ENCODE assay signal across 20 mouse cellular contexts in the genomic region with DNA sequence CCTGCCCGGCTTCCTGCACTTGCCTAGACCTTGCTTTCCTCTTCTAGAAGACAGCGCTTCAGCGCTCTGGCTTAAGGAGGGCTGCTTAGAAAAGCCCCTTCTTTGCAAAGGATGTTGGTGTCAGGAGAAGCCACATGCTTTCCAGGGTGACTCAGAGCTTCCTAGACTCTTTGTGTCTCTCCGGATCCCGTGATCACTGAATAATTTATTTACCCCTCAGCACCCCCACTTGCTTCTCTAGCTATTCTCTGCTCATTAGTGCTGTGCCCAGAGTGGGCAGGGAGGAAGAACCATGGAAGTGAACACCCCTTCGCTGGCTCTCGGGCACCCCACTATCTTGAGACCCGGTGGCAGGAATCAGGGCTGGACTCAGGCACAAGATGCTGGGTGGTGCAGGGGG. TPM values are rescaled to one million over a fixed set of nuclear protein-coding genes. Genes with fewer than 3 reads are reported as not detected.
DNase-seq lines count a peak whose midpoint lies in the region; ATAC-seq lines count a peak whose summit lies in the region.
"Had no signal": no experiment of that assay in that cellular context is flagged by ENCODE, and none has a peak within 500 bp of the region (broad histone marks: within the 10 kb centered on the region; RNA-seq: fewer than 3 reads in every experiment).

No protein-coding gene starts in this region.

- H3K27ac ChIP-seq in forebrain, embryonic 13.5 days = no peak overlapping the region
- no peak overlapping the region for H3K27ac ChIP-seq in forebrain, embryonic 10.5 days
- no peak overlapping the region for H3K27ac ChIP-seq in forebrain, embryonic 16.5 days (ENCODE audit: low read length)
- H3K27ac ChIP-seq: heart, embryonic 15.5 days; limb, embryonic 13.5 days; liver, embryonic 14.5 days; stomach, postnatal 0 days had no signal

- H3K36me3 ChIP-seq in forebrain, embryonic 13.5 days (ENCODE audit: poor library complexity, severe bottlenecking) = no peaks in the 10 kb centered on the region
- no peaks in the 10 kb centered on the region for H3K36me3 ChIP-seq in forebrain, embryonic 10.5 days (replicated peaks)
- no peaks in the 10 kb centered on the region for H3K36me3 ChIP-seq in megakaryocyte, embryonic 14.5 days (replicated peaks; ENCODE audit: low read length)
- H3K36me3 ChIP-seq in forebrain, embryonic 16.5 days (ENCODE audit: control insufficient read depth, insufficient read depth) = no peaks in the 10 kb centered on the region
- H3K36me3 ChIP-seq: G1E; heart, embryonic 15.5 days; limb, embryonic 13.5 days had no signal

- no peak overlapping the region for H3K9ac ChIP-seq in forebrain, embryonic 13.5 days
- H3K9ac ChIP-seq in forebrain, embryonic 16.5 days (replicated peaks; ENCODE audit: low read depth, low read length) = no peak overlapping the region
- H3K9ac ChIP-seq: heart, embryonic 15.5 days; limb, embryonic 13.5 days; liver, embryonic 14.5 days had no signal

- intact Hi-C loops in heart, postnatal 10 days (cut with DNase I) = no loop called here
- intact Hi-C loops in gastrocnemius, postnatal 36 days (cut with DNase I) = no loop called here

- 59% methylated on average over 8 of the region's 8 CpGs for whole genome bisulfite sequencing in forebrain, embryonic 13.5 days
- 73% methylated on average over 8 of the region's 8 CpGs for WGBS in forebrain, embryonic 10.5 days
- 54% methylated on average over 8 of the region's 8 CpGs for WGBS in forebrain, embryonic 16.5 days

- H3K4me2 ChIP-seq in forebrain, embryonic 13.5 days = no peak overlapping the region
- H3K4me2 ChIP-seq in forebrain, embryonic 16.5 days (ENCODE audit: low read length) = no peak overlapping the region
- H3K4me2 ChIP-seq: heart, embryonic 15.5 days; limb, embryonic 13.5 days had no signal

- H3K4me3 ChIP-seq in forebrain, embryonic 13.5 days = no peak overlapping the region
- no peak overlapping the region for H3K4me3 ChIP-seq in forebrain, embryonic 10.5 days
- peak overlapping the region; percentile 67 for H3K4me3 ChIP-seq in megakaryocyte, embryonic 14.5 days (replicated peaks)
- H3K4me3 ChIP-seq in forebrain, embryonic 16.5 days (replicated peaks; ENCODE audit: low read length) = no peak overlapping the region
- H3K4me3 ChIP-seq: heart, embryonic 15.5 days; limb, embryonic 13.5 days had no signal

- DNase-seq in forebrain, embryonic 10.5 days (ENCODE audit: extremely low spot score, low spot score) = no peak
- DNase-seq in retina, postnatal 1 day = peak; percentile 18
- no peak for DNase-seq in heart, postnatal 10 days
- no peak for DNase-seq in gastrocnemius, postnatal 36 days
- DNase-seq: cerebellum, adult 9-11 months; gastrocnemius, postnatal 14 days; kidney, adult 11 months had no signal

- peak; percentile 28; the same call in 1 of the 2 replicates for ATAC-seq in forebrain, embryonic 13.5 days
- ATAC-seq in megakaryocyte, adult 5-6 weeks (ENCODE audit: poor library complexity, severe bottlenecking) = no peak
- peak; percentile 34 for ATAC-seq in forebrain, embryonic 16.5 days
- ATAC-seq: lung, postnatal 0 days had no signal

- H3K4me1 ChIP-seq in forebrain, embryonic 13.5 days = peaks cover 10% of the 10 kb centered on the region; the same call in 1 of the 2 replicates
- H3K4me1 ChIP-seq in forebrain, embryonic 10.5 days = peaks cover 9% of the 10 kb centered on the region; the same call in 1 of the 2 replicates
- H3K4me1 ChIP-seq in megakaryocyte, embryonic 14.5 days = peaks cover 70% of the 10 kb centered on the region
- peaks cover 13% of the 10 kb centered on the region for H3K4me1 ChIP-seq in forebrain, embryonic 16.5 days (replicated peaks; ENCODE audit: control insufficient read depth, insufficient read depth, low read length)
- H3K4me1 ChIP-seq: heart, embryonic 15.5 days had no signal

- no peaks in the 10 kb centered on the region for H3K27me3 ChIP-seq in forebrain, embryonic 13.5 days
- H3K27me3 ChIP-seq in forebrain, embryonic 10.5 days (ENCODE audit: poor library complexity, severe bottlenecking) = no peaks in the 10 kb centered on the region
- H3K27me3 ChIP-seq in megakaryocyte, embryonic 14.5 days (replicated peaks) = peaks cover 76% of the 10 kb centered on the region
- H3K27me3 ChIP-seq in forebrain, embryonic 16.5 days (replicated peaks; ENCODE audit: control insufficient read depth, insufficient read depth, low read length) = no peaks in the 10 kb centered on the region

- H3K9me3 ChIP-seq in forebrain, embryonic 13.5 days (replicated peaks) = no peaks in the 10 kb centered on the region
- no peaks in the 10 kb centered on the region for H3K9me3 ChIP-seq in forebrain, embryonic 10.5 days
- peaks cover 15% of the 10 kb centered on the region for H3K9me3 ChIP-seq in megakaryocyte, embryonic 14.5 days
- H3K9me3 ChIP-seq in forebrain, embryonic 16.5 days (ENCODE audit: control insufficient read depth, low read length) = no peaks in the 10 kb centered on the region
- H3K9me3 ChIP-seq: G1E; heart, embryonic 15.5 days; limb, embryonic 13.5 days had no signal

RNA-seq across cellular contexts. Expression of a gene that starts 24.0 kb away (rescaled TPM):
- polyA plus RNA-seq in forebrain, embryonic 13.5 days (2015; fragmentation: Nextera tagmentation; extraction: Ambion mirVana) = 9.2 and 9.8 TPM in 2 replicates
- 0.95 and 1.3 TPM in 2 replicates for polyA plus RNA-seq in forebrain, embryonic 10.5 days (2016; fragmentation: Nextera tagmentation; extraction: Ambion mirVana)
- polyA plus RNA-seq in megakaryocyte, embryonic 14.5 days (2012; ENCODE audit: insufficient read depth, low replicate concordance) = not detected in 2 replicates
- total RNA-seq in megakaryocyte, adult 5-6 weeks (2015) = not detected in 2 replicates
- not detected in 2 replicates for total RNA-seq in megakaryocyte, adult 5-6 weeks (2017)
- 43.4 and 46.8 TPM in 2 replicates for polyA plus RNA-seq in forebrain, embryonic 16.5 days (2015; fragmentation: Nextera tagmentation; extraction: Ambion mirVana)
- total RNA-seq in heart, postnatal 10 days (2021) = not detected
- not detected for total RNA-seq in gastrocnemius, postnatal 36 days (2021)
- total RNA-seq: adrenal gland, adult 18-20 months; heart, adult 8-10 months; hematopoietic stem cell, adult 5-6 weeks had no signal
- polyA plus RNA-seq: G1E had no signal
